Mouse (Mus musculus) lung, postnatal 0 days (tissue): ENCODE measurements around the gene Luzp2. TPM values are rescaled to one million over a fixed set of nuclear protein-coding genes. Genes with fewer than 3 reads are reported as not detected.

Experiments
- ATAC-seq: fragments of 200-750 bp; cut with Nextera tagmentation; 2 replicates; pipeline ENCODE4 v1.8.0; 2017; ENCODE audit warnings: moderate library complexity
- DNase-seq: peaks from one replicate; pipeline ENCODE4 v3.0.0-alpha.2; 2016; ENCODE audit warnings: low spot score
- H3K27ac ChIP-seq: fragments of 300-500 bp; sonication (generic); 2 replicates; pipeline ENCODE4 v1.5.1; 2014; ENCODE audit warnings: antibody characterized with exemption, mild to moderate bottlenecking, low read length, mixed read lengths
- H3K27me3 ChIP-seq: fragments of 300-500 bp; sonication (generic); replicated peaks from 2 replicates; pipeline ENCODE4 v1.6.1; 2014; ENCODE audit warnings: low read length, mixed read lengths; ENCODE audit not compliant: insufficient read depth
- H3K36me3 ChIP-seq: fragments of 300-500 bp; sonication (generic); 2 replicates; pipeline ENCODE4 v1.6.1; 2014; ENCODE audit warnings: low read length, mixed read lengths; ENCODE audit not compliant: insufficient read depth
- H3K4me1 ChIP-seq: fragments of 300-500 bp; sonication (generic); 2 replicates; pipeline ENCODE4 v1.6.1; 2014; ENCODE audit warnings: antibody characterized with exemption, low read depth, low read length, mixed read lengths; ENCODE audit not compliant: insufficient read depth
- H3K4me2 ChIP-seq: fragments of 300-500 bp; sonication (generic); replicated peaks from 2 replicates; pipeline ENCODE4 v1.6.1; 2014; ENCODE audit warnings: low read depth, mild to moderate bottlenecking, low read length, moderate library complexity, mixed read lengths
- H3K4me3 ChIP-seq: fragments of 300-500 bp; sonication (generic); 2 replicates; pipeline ENCODE4 v1.5.1; 2014; ENCODE audit warnings: low read depth, low read length
- H3K9ac ChIP-seq: fragments of 300-500 bp; sonication (generic); replicated peaks from 2 replicates; pipeline ENCODE4 v1.6.1; 2014; ENCODE audit warnings: low read depth, mild to moderate bottlenecking
- H3K9me3 ChIP-seq: fragments of 300-500 bp; sonication (generic); 2 replicates; pipeline ENCODE4 v1.6.1; 2016; ENCODE audit warnings: low read length, mixed read lengths
- CTCF ChIP-seq: IDR thresholded peaks from 2 replicates; pipeline ENCODE4 v1.5.1; 2016; ENCODE audit warnings: antibody characterized with exemption, mild to moderate bottlenecking
- EP300 ChIP-seq: IDR thresholded peaks from 2 replicates; pipeline ENCODE4 v1.6.1; 2016; ENCODE audit warnings: antibody characterized with exemption, mild to moderate bottlenecking, control low read depth
- WGBS: fragments of 180-500 bp; shearing (Covaris S2); extraction: QIAGEN DNeasy Blood & Tissue Kit; methylation state at CpG from one replicate; pipeline ENCODE4 v1.1.7; 2014; 5-methylcytosine and 5-hydroxymethylcytosine counted together
- polyA plus RNA-seq: library from polyadenylated mRNA; unstranded; fragments of >200 nt; fragmentation: Nextera tagmentation; extraction: Ambion mirVana; gene quantifications from 2 replicates; pipeline ENCODE4 v1.2.1, GENCODE M21; 2015

Luzp2 gene
- 0.02 and 0.14 TPM in 2 replicates for polyA plus RNA-seq

GRCm38 (mm10) chr7:54835372-54835851 lies at the start of gene Luzp2:
Gene Luzp2, plus strand, starts transcription at chr7:54835498.
- 1% methylated on average over 21 of the region's 22 CpGs for WGBS
- no peaks in the 10 kb centered on the region for H3K4me1 ChIP-seq
- H3K9me3 ChIP-seq, result no peaks in the 10 kb centered on the region
- no peaks in the 10 kb centered on the region for H3K36me3 ChIP-seq
- TF ChIP-seq CTCF, result no peak
- TF ChIP-seq EP300, result no peak
- DNase-seq (no peak), ATAC-seq (no peak)
- no peak within 1 kb of the TSS for H3K27ac ChIP-seq
- H3K4me2 ChIP-seq, result peak within 1 kb of the TSS; percentile 27
- H3K27me3 ChIP-seq, result no peaks in the 10 kb centered on the region
- no peak within 1 kb of the TSS for H3K4me3 ChIP-seq
- H3K9ac ChIP-seq, result no peak within 1 kb of the TSS

GRCm38 (mm10) chr7:54787456-54787855 lies 47.8 kb upstream of the Luzp2 start:
- TF ChIP-seq CTCF (no peak), EP300 (no peak)
- H3K9ac ChIP-seq, result no peak overlapping the region
- H3K27me3 ChIP-seq, result no peaks in the 10 kb centered on the region
- DNase-seq (no peak), ATAC-seq (no peak)
- H3K36me3 ChIP-seq, result no peaks in the 10 kb centered on the region
- H3K4me1 ChIP-seq, result no peaks in the 10 kb centered on the region
- no peaks in the 10 kb centered on the region for H3K9me3 ChIP-seq
- H3K27ac ChIP-seq, result no peak overlapping the region
- H3K4me3 ChIP-seq, result no peak overlapping the region
- no peak overlapping the region for H3K4me2 ChIP-seq

GRCm38 (mm10) chr7:54818606-54819005 lies 16.7 kb upstream of the Luzp2 start:
- H3K9ac ChIP-seq, result no peak overlapping the region
- H3K36me3 ChIP-seq, result no peaks in the 10 kb centered on the region
- ATAC-seq, result no peak
- no peaks in the 10 kb centered on the region for H3K9me3 ChIP-seq
- H3K27me3 ChIP-seq, result no peaks in the 10 kb centered on the region
- DNase-seq, result no peak
- no peak for TF ChIP-seq EP300
- TF ChIP-seq CTCF, result no peak
- no peak overlapping the region for H3K27ac ChIP-seq
- H3K4me3 ChIP-seq, result no peak overlapping the region
- H3K4me2 ChIP-seq, result no peak overlapping the region
- H3K4me1 ChIP-seq, result no peaks in the 10 kb centered on the region

- ATAC-seq (no peak), DNase-seq (no peak)
- Histone ChIP-seq H3K4me1 (no peaks in the 10 kb centered on the region), H3K9ac (no peak overlapping the region), H3K4me2 (no peak overlapping the region), H3K27ac (no peak overlapping the region), H3K36me3 (no peaks in the 10 kb centered on the region), H3K9me3 (no peaks in the 10 kb centered on the region), H3K27me3 (no peaks in the 10 kb centered on the region), H3K4me3 (no peak overlapping the region)
- no peak for TF ChIP-seq EP300
- TF ChIP-seq CTCF, result no peak
- WGBS, result 74% methylated on average over 3 of the region's 3 CpGs
Measured at GRCm38 (mm10) chr7:54828751-54829150, 6.5 kb upstream of the Luzp2 start.

GRCm38 (mm10) chr7:54835911-54836352 lies 634 bp downstream of the Luzp2 start:
- Histone ChIP-seq H3K4me2 (peak overlapping the region; percentile 27; the same call in 1 of the 2 replicates), H3K9ac (no peak overlapping the region), H3K36me3 (no peaks in the 10 kb centered on the region), H3K9me3 (no peaks in the 10 kb centered on the region), H3K4me1 (no peaks in the 10 kb centered on the region), H3K27ac (no peak overlapping the region), H3K27me3 (no peaks in the 10 kb centered on the region), H3K4me3 (no peak overlapping the region)
- 2% methylated on average over 13 of the region's 13 CpGs for WGBS
- no peak for ATAC-seq
- TF ChIP-seq EP300 (no peak), CTCF (no peak)
- no peak for DNase-seq

- Histone ChIP-seq H3K27me3 (no peaks in the 10 kb centered on the region), H3K27ac (no peak overlapping the region), H3K9ac (no peak overlapping the region), H3K4me1 (no peaks in the 10 kb centered on the region), H3K4me3 (no peak overlapping the region), H3K9me3 (no peaks in the 10 kb centered on the region), H3K36me3 (no peaks in the 10 kb centered on the region), H3K4me2 (no peak overlapping the region)
- TF ChIP-seq CTCF (no peak), EP300 (no peak)
- no peak for DNase-seq
- 56% methylated on average over 5 of the region's 5 CpGs for WGBS
- ATAC-seq, result no peak
Measured at GRCm38 (mm10) chr7:54836437-54836836, 1.1 kb downstream of the Luzp2 start.

- H3K4me2 ChIP-seq, result no peak overlapping the region
- no peaks in the 10 kb centered on the region for H3K27me3 ChIP-seq
- no peak for ATAC-seq
- H3K9ac ChIP-seq, result no peak overlapping the region
- no peak overlapping the region for H3K4me3 ChIP-seq
- no peaks in the 10 kb centered on the region for H3K4me1 ChIP-seq
- WGBS, result 64% methylated on average over 4 of the region's 4 CpGs
- H3K27ac ChIP-seq, result no peak overlapping the region
- DNase-seq, result no peak
- no peaks in the 10 kb centered on the region for H3K9me3 ChIP-seq
- no peak for TF ChIP-seq CTCF
- no peaks in the 10 kb centered on the region for H3K36me3 ChIP-seq
Measured at GRCm38 (mm10) chr7:54842807-54843335, 7.6 kb downstream of the Luzp2 start.
